Mouse (Mus musculus) ES-Bruce4 (cell line): ENCODE data around the gene Rab4a. TPM values are rescaled to one million over a fixed set of nuclear protein-coding genes. Genes with fewer than 3 reads are reported as not detected.

Experiments
- H3K27ac ChIP-seq: 2 replicates; pipeline ENCODE4 v1.5.1; 2012; ENCODE audit warnings: low read length, inconsistent platforms; ENCODE audit not compliant: insufficient read depth
- H3K27me3 ChIP-seq: 2 replicates; pipeline ENCODE4 v1.6.1; 2012; ENCODE audit warnings: mild to moderate bottlenecking, low read length, inconsistent platforms; ENCODE audit not compliant: control insufficient read depth, poor library complexity, insufficient read depth, severe bottlenecking
- H3K36me3 ChIP-seq: 2 replicates; pipeline ENCODE4 v1.6.1; 2012; ENCODE audit warnings: inconsistent platforms, mild to moderate bottlenecking, low read length, moderate library complexity; ENCODE audit not compliant: control insufficient read depth, poor library complexity, insufficient read depth, severe bottlenecking
- H3K4me1 ChIP-seq: one replicate; pipeline ENCODE4 v1.8.1; 2011; ENCODE audit warnings: low read length; ENCODE audit not compliant: control insufficient read depth, insufficient read depth
- H3K4me3 ChIP-seq: 2 replicates; pipeline ENCODE4 v1.5.1; 2011; ENCODE audit warnings: low read depth, mild to moderate bottlenecking, low read length
- H3K9ac ChIP-seq: 2 replicates; pipeline ENCODE4 v1.6.1; 2012; ENCODE audit warnings: low read depth, mild to moderate bottlenecking, inconsistent platforms; ENCODE audit not compliant: poor library complexity, severe bottlenecking
- H3K9me3 ChIP-seq: replicated peaks from 2 replicates; pipeline ENCODE4 v1.6.1; 2012; ENCODE audit warnings: mild to moderate bottlenecking, low read length, inconsistent platforms; ENCODE audit not compliant: control insufficient read depth, poor library complexity, insufficient read depth, severe bottlenecking
- CTCF ChIP-seq: IDR thresholded peaks from one replicate; pipeline ENCODE4 v1.8.1; 2011; ENCODE audit warnings: low read depth, low read length
- EP300 ChIP-seq: IDR thresholded peaks from 2 replicates; pipeline ENCODE4 v1.6.1; 2011; ENCODE audit warnings: low read depth, low read length; ENCODE audit not compliant: insufficient read depth
- POLR2A ChIP-seq: IDR thresholded peaks from one replicate; pipeline ENCODE4 v1.8.1; 2011; ENCODE audit warnings: low read length; ENCODE audit not compliant: insufficient read depth
- polyA plus RNA-seq: library from polyadenylated mRNA; stranded (reverse); fragments of >200 nt; gene quantifications from 2 replicates; pipeline ENCODE4 v1.2.4, GENCODE M21; 2011; ENCODE audit warnings: low read depth; ENCODE audit not compliant: missing spikeins, insufficient read depth, insufficient read length

Gene Rab4a
- polyA plus RNA-seq, 1 experiment, result 26.1 TPM

DNA sequence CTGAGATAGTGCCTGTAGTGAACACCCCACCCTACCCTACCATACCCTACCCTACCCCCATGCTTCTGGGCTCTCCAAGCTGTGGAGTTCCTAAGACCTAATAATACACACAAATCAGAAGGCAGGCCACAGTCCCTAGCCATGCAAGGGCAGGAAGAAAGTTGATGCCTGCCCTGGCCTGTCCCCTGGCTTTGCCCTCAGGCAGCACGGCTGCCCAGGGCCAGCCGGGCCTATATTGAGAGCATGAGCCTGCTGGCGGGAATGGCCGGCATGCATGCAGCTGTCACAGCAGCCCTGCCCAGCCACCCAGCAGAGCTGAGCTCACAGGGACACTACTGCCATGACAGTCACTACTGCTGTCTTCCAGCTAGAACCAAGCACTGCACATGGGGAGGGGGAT lies 77.3 kb downstream of the Rab4a start:
- Histone ChIP-seq H3K9me3 (no peaks in the 10 kb centered on the region), H3K27me3 (no peaks in the 10 kb centered on the region), H3K9ac (no peak overlapping the region), H3K4me1 (no peaks in the 10 kb centered on the region), H3K36me3 (no peaks in the 10 kb centered on the region), H3K27ac (no peak overlapping the region), H3K4me3 (no peak overlapping the region)
- no peak for TF ChIP-seq POLR2A
- no peak for TF ChIP-seq EP300
- no peak for TF ChIP-seq CTCF

Other genes with a start within 250 kb of the Rab4a start
- 60.3 and 60.7 TPM in 2 replicates for gene Rhou, start 152.1 kb upstream of the Rab4a start, polyA plus RNA-seq
- 4.8 and 6.6 TPM in 2 replicates for gene Ccsap, start 54.2 kb downstream of the Rab4a start, polyA plus RNA-seq
- gene Acta1, start 88.8 kb downstream of the Rab4a start, polyA plus RNA-seq, result 42.6 and 42.8 TPM in 2 replicates
- gene Nup133, start 143.3 kb downstream of the Rab4a start, polyA plus RNA-seq, result 56.1 and 64.1 TPM in 2 replicates
- gene Abcb10, start 177.1 kb downstream of the Rab4a start, polyA plus RNA-seq, result 19.1 and 20.3 TPM in 2 replicates
- gene Taf5l, start 215.4 kb downstream of the Rab4a start, polyA plus RNA-seq, result 62.3 and 68.1 TPM in 2 replicates
- gene Urb2, start 215.5 kb downstream of the Rab4a start, polyA plus RNA-seq, result 48.5 and 49.7 TPM in 2 replicates